Mouse (Mus musculus) hindbrain, postnatal 0 days (tissue): ENCODE measurements around the gene Per2. TPM values are rescaled to one million over a fixed set of nuclear protein-coding genes. Genes with fewer than 3 reads are reported as not detected.

Experiments used
- ATAC-seq: fragments of 200-750 bp; cut with Nextera tagmentation; 2 replicates; pipeline ENCODE4 v1.8.0; 2017; ENCODE audit warnings: mild to moderate bottlenecking, moderate TSS enrichment, moderate library complexity
- DNase-seq: peaks from one replicate; pipeline ENCODE4 v3.0.0-alpha.2; 2015; ENCODE audit warnings: low spot score
- H3K27ac ChIP-seq: fragments of 300-500 bp; sonication (generic); 2 replicates; pipeline ENCODE4 v1.5.1; 2014; ENCODE audit warnings: mild to moderate bottlenecking
- H3K27me3 ChIP-seq: fragments of 300-500 bp; sonication (generic); 2 replicates; pipeline ENCODE4 v1.6.1; 2014; ENCODE audit warnings: low read length, mixed read lengths; ENCODE audit not compliant: insufficient read depth
- H3K36me3 ChIP-seq: fragments of 300-500 bp; sonication (generic); 2 replicates; pipeline ENCODE4 v1.6.1; 2014; ENCODE audit warnings: low read length, mixed read lengths; ENCODE audit not compliant: insufficient read depth
- H3K4me1 ChIP-seq: fragments of 300-500 bp; sonication (generic); 2 replicates; pipeline ENCODE4 v1.6.1; 2014; ENCODE audit warnings: antibody characterized with exemption, low read length, mixed read lengths; ENCODE audit not compliant: insufficient read depth
- H3K4me2 ChIP-seq: fragments of 300-500 bp; sonication (generic); 2 replicates; pipeline ENCODE4 v1.6.1; 2014; ENCODE audit warnings: low read depth, mild to moderate bottlenecking, low read length, moderate library complexity, mixed read lengths
- H3K4me3 ChIP-seq: fragments of 300-500 bp; sonication (generic); 2 replicates; pipeline ENCODE4 v1.5.1; 2014; ENCODE audit warnings: low read length
- H3K9ac ChIP-seq: fragments of 300-500 bp; sonication (generic); replicated peaks from 2 replicates; pipeline ENCODE4 v1.6.1; 2014; ENCODE audit warnings: mild to moderate bottlenecking, low read length, moderate library complexity, mixed read lengths
- H3K9me3 ChIP-seq: fragments of 300-500 bp; sonication (generic); 2 replicates; pipeline ENCODE4 v1.6.1; 2016; ENCODE audit warnings: low read length, mixed read lengths
- CTCF ChIP-seq: IDR thresholded peaks from 2 replicates; pipeline ENCODE4 v1.5.1; 2016; ENCODE audit warnings: antibody characterized with exemption, control low read depth, low read depth
- WGBS: fragments of 180-500 bp; shearing (Covaris S2); extraction: QIAGEN DNeasy Blood & Tissue Kit; methylation state at CpG from one replicate; pipeline ENCODE4 v1.1.7; 2014; 5-methylcytosine and 5-hydroxymethylcytosine counted together
- polyA plus RNA-seq: library from polyadenylated mRNA; unstranded; fragments of >200 nt; fragmentation: Nextera tagmentation; extraction: Ambion mirVana; gene quantifications from 2 replicates; pipeline ENCODE4 v1.2.1, GENCODE M21; 2015
- total RNA-seq: library from RNA; depleted of rRNA; stranded (reverse); fragments of >200 nt; gene quantifications from 2 replicates; pipeline ENCODE4 v1.2.3, GENCODE M21; 2014

The Per2 gene
- total and polyA plus RNA-seq, 2 experiments from 2014 or later: 5.1 to 10.0 TPM

GRCm38 (mm10) chr1:91413898-91414594, 45.1 kb downstream of the Per2 start, which contains the start of gene Hes6:
Hes6 (minus strand) TSS chr1:91414038.
- peak within 1 kb of the TSS; percentile 91 for H3K27ac ChIP-seq
- ATAC-seq (peak; percentile 75), DNase-seq (peak; percentile 92)
- H3K36me3 ChIP-seq: peaks cover 20% of the 10 kb centered on the region; the same call in 1 of the 2 replicates
- H3K4me1 ChIP-seq: peaks cover 9% of the 10 kb centered on the region; the same call in 1 of the 2 replicates
- no peaks in the 10 kb centered on the region for H3K27me3 ChIP-seq
- H3K4me2 ChIP-seq: peak within 1 kb of the TSS; percentile 96
- peak within 1 kb of the TSS; percentile 65 for H3K4me3 ChIP-seq
- 1% methylated on average over 39 of the region's 39 CpGs for WGBS
- no peak for TF ChIP-seq CTCF
- H3K9ac ChIP-seq: peak within 1 kb of the TSS; percentile 83
- H3K9me3 ChIP-seq: no peaks in the 10 kb centered on the region

- peak overlapping the region; percentile 96 for H3K4me2 ChIP-seq
- under 1% methylated on average over 14 of the region's 14 CpGs for WGBS
- ATAC-seq (no peak), DNase-seq (no peak)
- H3K4me3 ChIP-seq: peak overlapping the region; percentile 65
- H3K4me1 ChIP-seq: peaks cover 9% of the 10 kb centered on the region; the same call in 1 of the 2 replicates
- H3K9ac ChIP-seq: peak overlapping the region; percentile 83
- H3K36me3 ChIP-seq: peaks cover 20% of the 10 kb centered on the region; the same call in 1 of the 2 replicates
- H3K27ac ChIP-seq: peak overlapping the region; percentile 91
- no peak for TF ChIP-seq CTCF
- H3K27me3 ChIP-seq: no peaks in the 10 kb centered on the region
- no peaks in the 10 kb centered on the region for H3K9me3 ChIP-seq
Observed at GRCm38 (mm10) chr1:91413536-91413897, 45.6 kb downstream of the Per2 start.

- ATAC-seq: peak; percentile 92
- no peaks in the 10 kb centered on the region for H3K9me3 ChIP-seq
- H3K9ac ChIP-seq: peak overlapping the region; percentile 83
- TF ChIP-seq CTCF: no peak
- no peaks in the 10 kb centered on the region for H3K27me3 ChIP-seq
- peak overlapping the region; percentile 96 for H3K4me2 ChIP-seq
- H3K4me3 ChIP-seq: peak overlapping the region; percentile 65
- peak; percentile 98 for DNase-seq
- under 1% methylated on average over 34 of the region's 34 CpGs for WGBS
- H3K36me3 ChIP-seq: peaks cover 16% of the 10 kb centered on the region; the same call in 1 of the 2 replicates
- H3K27ac ChIP-seq: peak overlapping the region; percentile 91
- H3K4me1 ChIP-seq: peaks cover 9% of the 10 kb centered on the region; the same call in 1 of the 2 replicates
Observed at GRCm38 (mm10) chr1:91413030-91413506, 46.1 kb downstream of the Per2 start.

- Histone ChIP-seq H3K27me3 (no peaks in the 10 kb centered on the region), H3K4me1 (peaks cover 9% of the 10 kb centered on the region; the same call in 1 of the 2 replicates), H3K4me2 (peak overlapping the region; percentile 96), H3K9me3 (no peaks in the 10 kb centered on the region), H3K27ac (peak overlapping the region; percentile 91), H3K4me3 (peak overlapping the region; percentile 65), H3K36me3 (peaks cover 10% of the 10 kb centered on the region; the same call in 1 of the 2 replicates), H3K9ac (peak overlapping the region; percentile 83)
- peak; percentile 59 for TF ChIP-seq CTCF
- peak; percentile 27 for ATAC-seq
- WGBS: under 1% methylated on average over 65 of the region's 65 CpGs
- DNase-seq: peak; percentile 57
Observed at GRCm38 (mm10) chr1:91412286-91413029, 46.7 kb downstream of the Per2 start.

DNA sequence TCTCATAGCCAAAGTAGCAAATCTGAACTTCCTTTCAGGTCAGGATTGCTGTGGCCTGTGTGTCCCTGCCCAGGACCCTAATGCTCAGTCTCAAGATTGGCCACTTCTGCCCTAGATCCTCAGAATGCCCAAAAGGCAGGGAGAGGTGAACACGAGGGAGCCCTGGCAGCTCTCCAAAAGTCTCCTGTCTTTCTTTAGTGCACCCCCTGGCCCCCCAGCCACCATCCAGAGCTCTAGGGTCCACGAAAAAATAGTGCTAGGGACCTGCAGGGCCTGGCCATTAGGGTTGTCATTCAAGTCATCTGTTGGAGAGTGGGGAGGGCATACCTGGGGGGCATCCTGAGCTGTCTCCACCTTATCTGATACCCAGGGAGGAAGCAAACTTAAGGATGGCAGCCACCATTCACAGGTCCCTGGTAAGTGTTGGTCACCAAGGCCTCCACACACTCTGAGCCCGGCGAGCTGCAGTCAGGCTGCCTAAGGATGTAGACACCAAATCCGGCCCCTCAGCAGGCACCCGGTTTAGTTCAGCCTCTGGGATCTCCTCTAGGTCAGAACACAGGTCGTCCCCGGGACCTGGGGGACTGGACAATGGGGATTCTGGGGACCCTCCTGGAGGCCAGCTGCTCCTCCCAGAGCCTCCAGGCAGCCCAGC, 47.4 kb downstream of the Per2 start:
- WGBS: 40% methylated on average over 8 of the region's 8 CpGs
- H3K9me3 ChIP-seq: no peaks in the 10 kb centered on the region
- no peak for TF ChIP-seq CTCF

GRCm38 (mm10) chr1:91407819-91408218, 51.3 kb downstream of the Per2 start:
- ATAC-seq: no peak
- Histone ChIP-seq H3K27me3 (no peaks in the 10 kb centered on the region), H3K27ac (no peak overlapping the region), H3K9ac (no peak overlapping the region), H3K4me1 (peaks cover 7% of the 10 kb centered on the region; the same call in 1 of the 2 replicates), H3K4me2 (no peak overlapping the region), H3K36me3 (no peaks in the 10 kb centered on the region; the same call in 1 of the 2 replicates), H3K9me3 (no peaks in the 10 kb centered on the region), H3K4me3 (no peak overlapping the region)
- no peak for DNase-seq
- no peak for TF ChIP-seq CTCF
- 84% methylated on average over 4 of the region's 4 CpGs for WGBS

More for the DNA sequence above, 47.4 kb downstream of the Per2 start:
- H3K36me3 ChIP-seq: peaks cover 3% of the 10 kb centered on the region; the same call in 1 of the 2 replicates
- H3K27ac ChIP-seq: peak overlapping the region; percentile 91; the same call in 1 of the 2 replicates
- ATAC-seq: no peak
- H3K4me1 ChIP-seq: peaks cover 9% of the 10 kb centered on the region; the same call in 1 of the 2 replicates
- H3K27me3 ChIP-seq: no peaks in the 10 kb centered on the region
- peak overlapping the region; percentile 65 for H3K4me3 ChIP-seq
- peak overlapping the region; percentile 83 for H3K9ac ChIP-seq
- H3K4me2 ChIP-seq: peak overlapping the region; percentile 96
- DNase-seq: no peak
